Mouse (Mus musculus): ENCODE results near the gene March10. TPM values are rescaled to one million over a fixed set of nuclear protein-coding genes. Genes with fewer than 3 reads are reported as not detected.

March10 gene
- polyA plus RNA-seq, 3 experiments from 2014 or later, result not detected

Other genes with a start within 250 kb of the March10 start
- not detected for gene Mrc2, start 164.1 kb downstream of the March10 start, polyA plus RNA-seq (2017; shearing (Covaris generic))
- gene Tanc2, start 133.3 kb upstream of the March10 start, polyA plus RNA-seq (2017; shearing (Covaris generic)), result 1 to 10 TPM in 1 of 3 experiments, under 1 TPM in 2; 0.14 to 1.1 (median 0.27) TPM

All from inflammation-experienced regulatory T-cells, adult 6 months (primary cell).